Mouse (Mus musculus) heart, postnatal 0 days (tissue): ENCODE measurements at regions not wholly inside any gene's neighbourhood (a gene's known extent, or its start where the extent isn't known, plus 50 kb on each side); places are given as distances from the start of the nearest gene placed in this dataset.

ENCODE experiments used
- CTCF ChIP-seq: IDR thresholded peaks from 2 replicates; pipeline ENCODE4 v1.5.1; 2016; ENCODE audit warnings: antibody characterized with exemption, control low read depth, low read depth
- EP300 ChIP-seq: IDR thresholded peaks from 2 replicates; pipeline ENCODE4 v1.6.1; 2016; ENCODE audit warnings: antibody characterized with exemption, low read depth

GRCm38 (mm10) chr1:194341758-194342157, 276.3 kb upstream of the Plxna2 start:
- TF ChIP-seq CTCF (no peak), EP300 (no peak)
